Mouse (Mus musculus): ENCODE measurements around the gene Pgbd5. TPM values are rescaled to one million over a fixed set of nuclear protein-coding genes. Genes with fewer than 3 reads are reported as not detected.

Pgbd5 gene
- polyA plus RNA-seq (2015; fragmentation: Nextera tagmentation; extraction: Ambion mirVana): 18.7 and 20.6 TPM in 2 replicates

DNA sequence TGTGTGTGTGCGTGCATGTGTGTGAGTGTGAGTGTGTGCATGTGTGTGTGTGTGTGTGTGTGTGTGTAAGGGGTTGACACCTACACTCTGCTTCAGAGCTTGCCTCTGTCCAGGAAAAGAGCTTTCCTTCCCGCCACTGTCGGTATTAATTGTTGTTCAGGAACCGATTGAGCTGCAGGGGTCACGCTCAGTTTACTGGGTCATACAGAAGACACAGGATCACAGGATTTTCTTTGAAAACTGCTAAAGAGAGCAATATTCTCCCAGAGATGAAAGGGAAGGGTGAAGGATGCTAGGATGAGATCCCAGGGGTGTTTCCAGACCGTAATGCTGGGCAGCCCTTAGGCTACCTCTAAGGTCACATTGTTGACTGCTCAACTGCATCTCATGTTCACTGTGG lies at the start of gene Pgbd5:
Gene Pgbd5 (minus strand): TSS at position 101 of the 400 bp plus-strand sequence.

Other genes starting within 250 kb of the Pgbd5 start
- gene Galnt2, start 208.3 kb downstream of the Pgbd5 start, polyA plus RNA-seq (2015; fragmentation: Nextera tagmentation; extraction: Ambion mirVana): 65.3 and 66.1 TPM in 2 replicates
- gene Cog2, start 81.1 kb upstream of the Pgbd5 start, polyA plus RNA-seq (2015; fragmentation: Nextera tagmentation; extraction: Ambion mirVana): 21.6 and 24.6 TPM in 2 replicates
- gene Agt, start 130.0 kb upstream of the Pgbd5 start, polyA plus RNA-seq (2015; fragmentation: Nextera tagmentation; extraction: Ambion mirVana): 96.9 and 135 TPM in 2 replicates
- gene Capn9, start 136.5 kb upstream of the Pgbd5 start, polyA plus RNA-seq (2015; fragmentation: Nextera tagmentation; extraction: Ambion mirVana): 0.31 and 0.32 TPM in 2 replicates
- 21.4 and 23.3 TPM in 2 replicates for gene 2310022B05Rik, start 223.7 kb upstream of the Pgbd5 start, polyA plus RNA-seq (2015; fragmentation: Nextera tagmentation; extraction: Ambion mirVana)